Mouse (Mus musculus): ENCODE results near the gene Tmed1. TPM values are rescaled to one million over a fixed set of nuclear protein-coding genes. Genes with fewer than 3 reads are reported as not detected.

The Tmed1 gene
- polyA plus RNA-seq, 1 experiment from 2014 or later, result 103 TPM

DNA sequence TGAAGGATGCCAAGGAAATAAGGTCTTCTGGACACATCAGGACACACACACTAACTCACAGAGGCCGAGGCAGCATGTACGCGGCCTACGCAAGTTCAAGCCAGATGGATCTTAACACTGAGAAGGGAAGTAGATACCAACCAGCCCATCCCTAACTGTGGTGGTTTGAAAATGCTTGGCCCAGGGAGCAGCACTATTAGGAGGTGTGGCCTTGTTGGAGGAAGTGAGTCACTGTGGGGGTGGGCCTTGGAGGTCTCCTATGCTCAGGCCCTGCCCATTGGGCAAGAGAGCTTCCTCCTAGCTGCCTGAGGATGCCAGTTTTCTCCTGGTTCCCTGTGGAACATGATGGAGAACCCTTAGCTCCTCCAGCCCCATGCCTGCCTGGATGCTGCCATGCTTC is 3.4 kb upstream of the Tmed1 start:
- no peaks in the 10 kb centered on the region for H3K27me3 ChIP-seq (ENCODE audit: insufficient read depth, poor library complexity, severe bottlenecking)
- no peaks in the 10 kb centered on the region for H3K9me3 ChIP-seq
- H3K36me3 ChIP-seq, result peaks cover 7% of the 10 kb centered on the region
- 98% methylated on average over 4 of the region's 4 CpGs for WGBS
- H3K27ac ChIP-seq, result no peak overlapping the region
- DNase-seq (ENCODE audit: low spot score), result no peak
- peaks cover 18% of the 10 kb centered on the region for H3K4me1 ChIP-seq (replicated peaks)
- H3K4me3 ChIP-seq, result no peak overlapping the region

DNA sequence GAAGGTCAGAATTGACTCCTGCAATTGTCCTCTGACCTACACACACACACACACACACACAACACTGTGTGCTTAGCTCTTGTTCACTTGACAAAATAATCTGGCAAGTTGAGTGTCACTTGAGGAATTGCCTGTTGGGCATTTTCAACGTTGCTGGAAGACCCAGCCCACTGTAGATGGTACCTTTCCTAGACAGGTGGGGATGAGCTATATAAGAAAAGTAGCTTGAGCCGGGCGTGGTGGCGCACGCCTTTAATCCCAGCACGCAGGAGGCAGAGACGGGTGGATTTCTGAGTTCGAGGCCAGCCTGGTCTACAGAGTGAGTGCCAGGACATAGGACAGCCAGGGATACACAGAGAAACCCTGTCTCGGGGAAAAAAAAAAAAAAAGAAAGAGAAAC is 1.0 kb upstream of the Tmed1 start:
- Histone ChIP-seq H3K4me1 (replicated peaks) (peaks cover 18% of the 10 kb centered on the region), H3K27ac (peak overlapping the region; percentile 93), H3K9me3 (no peaks in the 10 kb centered on the region), H3K4me3 (peak overlapping the region; percentile 75), H3K27me3 (ENCODE audit: insufficient read depth, poor library complexity, severe bottlenecking) (no peaks in the 10 kb centered on the region), H3K36me3 (peaks cover 32% of the 10 kb centered on the region)
- 81% methylated on average over 9 of the region's 9 CpGs for WGBS
- no peak for DNase-seq (ENCODE audit: low spot score)

DNA sequence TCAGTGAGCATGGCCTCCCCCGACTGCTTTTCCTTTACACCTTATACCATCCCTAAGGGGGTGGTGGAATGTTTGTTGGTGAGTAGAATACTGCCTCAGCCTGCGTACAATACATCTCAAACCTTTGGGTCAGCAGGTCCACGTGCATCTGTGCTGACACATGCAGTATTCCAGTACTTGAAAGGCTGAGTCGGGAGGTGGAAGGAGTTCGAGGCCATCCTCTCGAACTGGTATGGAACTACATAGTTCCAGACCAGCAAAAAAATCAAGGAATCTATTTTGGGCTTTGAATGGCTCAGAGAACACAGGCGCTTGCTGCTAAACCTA is 600 bp upstream of the Tmed1 start:
- Histone ChIP-seq H3K27ac (peak overlapping the region; percentile 93), H3K4me1 (replicated peaks) (peaks cover 18% of the 10 kb centered on the region), H3K27me3 (ENCODE audit: insufficient read depth, poor library complexity, severe bottlenecking) (no peaks in the 10 kb centered on the region), H3K4me3 (peak overlapping the region; percentile 75), H3K9me3 (no peaks in the 10 kb centered on the region), H3K36me3 (peaks cover 36% of the 10 kb centered on the region)
- WGBS, result 6% methylated on average over 7 of the region's 7 CpGs
- DNase-seq (ENCODE audit: low spot score), result no peak

DNA sequence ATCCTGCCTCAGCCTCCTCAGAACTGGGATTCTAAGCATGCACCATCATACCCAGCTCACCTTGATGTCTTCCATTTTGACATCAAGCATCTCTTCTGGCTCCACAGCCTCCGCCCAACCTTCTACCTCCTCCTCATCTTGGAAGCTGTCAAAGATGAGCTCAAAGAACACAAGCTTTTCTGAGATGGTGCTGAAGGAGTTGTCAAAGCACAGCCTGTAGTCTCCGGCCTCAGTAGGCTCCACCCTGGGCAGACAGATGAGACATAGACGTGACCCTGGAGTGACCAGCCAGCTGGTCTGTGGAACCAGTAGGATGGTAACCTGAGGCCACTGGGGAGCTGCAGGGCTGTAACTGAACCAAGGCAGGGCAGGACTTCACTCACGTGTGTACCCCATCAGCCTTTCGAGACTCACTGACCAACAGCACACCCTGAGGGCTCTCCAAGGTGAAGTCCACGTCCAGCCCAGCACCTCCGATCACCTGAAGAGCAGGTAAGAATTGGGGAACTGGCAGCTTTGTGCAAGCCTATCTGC is 1.1 kb downstream of the Tmed1 start:
- no peak for DNase-seq (ENCODE audit: low spot score)
- Histone ChIP-seq H3K4me3 (peak overlapping the region; percentile 75), H3K27me3 (ENCODE audit: insufficient read depth, poor library complexity, severe bottlenecking) (no peaks in the 10 kb centered on the region), H3K9me3 (no peaks in the 10 kb centered on the region), H3K36me3 (peaks cover 53% of the 10 kb centered on the region), H3K27ac (0 out of 2 replicates have a peak overlapping the region, but pooled peaks have one; percentile 93), H3K4me1 (replicated peaks) (peaks cover 18% of the 10 kb centered on the region)
- 80% methylated on average over 7 of the region's 7 CpGs for WGBS

DNA sequence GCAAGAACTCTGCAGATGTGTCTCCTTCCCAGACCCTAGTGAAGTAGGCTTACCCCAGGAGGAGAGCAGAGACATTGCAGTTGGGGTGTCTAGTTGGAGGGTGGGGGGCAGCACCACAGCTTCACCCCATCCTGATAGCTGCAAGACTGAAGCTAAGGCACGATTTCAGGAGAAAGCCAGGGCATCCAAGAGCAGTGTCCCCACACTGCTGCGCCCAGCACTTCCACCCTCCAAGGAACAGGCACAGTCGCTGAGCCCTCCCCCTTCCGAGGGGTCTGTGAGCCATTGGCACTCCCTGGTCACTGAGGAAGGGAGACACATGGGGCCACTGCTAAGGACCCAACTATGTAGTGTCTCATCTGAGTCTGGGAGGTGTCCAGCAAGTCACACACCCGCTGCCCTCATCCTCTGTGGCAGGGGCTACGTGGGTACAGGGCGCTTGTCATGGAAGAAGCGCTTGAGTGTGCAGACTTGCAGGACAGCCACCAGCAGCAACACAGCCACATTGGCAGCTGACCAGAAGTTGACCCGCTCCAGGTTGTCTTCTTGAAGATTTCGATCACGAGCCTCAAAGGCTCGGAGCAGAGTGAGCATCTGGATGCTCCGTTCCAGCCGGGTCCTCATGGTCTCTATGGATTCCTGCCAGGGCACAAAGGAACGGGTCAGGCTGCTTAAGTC is 2.2 kb downstream of the Tmed1 start:
- H3K9me3 ChIP-seq, result no peaks in the 10 kb centered on the region
- H3K27ac ChIP-seq, result no peak overlapping the region
- peaks cover 63% of the 10 kb centered on the region for H3K36me3 ChIP-seq
- no peak for DNase-seq (ENCODE audit: low spot score)
- H3K4me1 ChIP-seq (replicated peaks), result peaks cover 18% of the 10 kb centered on the region
- H3K27me3 ChIP-seq (ENCODE audit: insufficient read depth, poor library complexity, severe bottlenecking), result no peaks in the 10 kb centered on the region
- H3K4me3 ChIP-seq, result no peak overlapping the region
- 93% methylated on average over 15 of the region's 15 CpGs for WGBS

DNA sequence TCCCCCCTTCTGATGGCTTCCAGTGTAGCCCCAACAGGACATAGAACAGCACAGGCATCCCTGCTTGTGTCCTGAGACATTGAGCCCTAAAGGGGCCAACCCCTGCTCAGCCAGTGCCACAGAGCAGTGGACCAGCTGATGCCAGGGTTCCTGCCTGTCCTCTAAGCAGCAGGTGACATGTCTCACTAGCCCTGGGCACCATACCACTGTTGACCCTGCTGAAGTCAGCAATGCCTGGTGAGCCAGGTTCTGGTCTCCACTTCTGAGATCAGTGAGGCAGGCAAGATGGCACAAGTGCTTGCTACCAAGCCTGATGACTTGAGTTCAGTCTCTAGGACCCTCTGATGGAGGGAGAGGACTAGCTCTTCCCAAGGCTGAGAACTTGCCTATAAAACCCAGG is 4.3 kb downstream of the Tmed1 start:
- Histone ChIP-seq H3K27ac (no peak overlapping the region), H3K9me3 (no peaks in the 10 kb centered on the region), H3K4me1 (replicated peaks) (peaks cover 13% of the 10 kb centered on the region), H3K27me3 (ENCODE audit: insufficient read depth, poor library complexity, severe bottlenecking) (no peaks in the 10 kb centered on the region), H3K36me3 (peaks cover 70% of the 10 kb centered on the region), H3K4me3 (no peak overlapping the region)
- DNase-seq (ENCODE audit: low spot score), result no peak

DNA sequence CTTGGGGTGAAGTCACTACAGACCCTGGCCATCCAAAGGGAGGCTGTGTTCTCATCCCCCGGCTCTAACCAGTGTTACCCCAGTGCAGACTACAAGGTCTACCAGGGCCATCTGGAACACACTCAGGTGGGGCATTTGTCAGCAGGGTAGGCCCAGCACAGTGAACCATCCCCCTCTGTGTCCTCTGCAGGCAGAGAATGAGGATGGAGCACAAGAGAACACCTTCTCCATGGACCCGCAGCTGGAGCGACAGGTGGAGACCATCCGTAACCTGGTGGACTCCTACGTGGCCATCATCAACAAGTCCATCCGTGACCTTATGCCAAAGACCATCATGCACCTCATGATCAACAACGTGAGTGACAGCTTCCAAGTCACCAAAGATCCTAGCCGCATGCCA is 6.7 kb downstream of the Tmed1 start:
- no peak for DNase-seq (ENCODE audit: low spot score)
- Histone ChIP-seq H3K36me3 (peaks cover 79% of the 10 kb centered on the region), H3K27ac (no peak overlapping the region), H3K27me3 (ENCODE audit: insufficient read depth, poor library complexity, severe bottlenecking) (no peaks in the 10 kb centered on the region), H3K9me3 (no peaks in the 10 kb centered on the region), H3K4me1 (replicated peaks) (no peaks in the 10 kb centered on the region), H3K4me3 (no peak overlapping the region)
- 95% methylated on average over 8 of the region's 8 CpGs for WGBS

DNA sequence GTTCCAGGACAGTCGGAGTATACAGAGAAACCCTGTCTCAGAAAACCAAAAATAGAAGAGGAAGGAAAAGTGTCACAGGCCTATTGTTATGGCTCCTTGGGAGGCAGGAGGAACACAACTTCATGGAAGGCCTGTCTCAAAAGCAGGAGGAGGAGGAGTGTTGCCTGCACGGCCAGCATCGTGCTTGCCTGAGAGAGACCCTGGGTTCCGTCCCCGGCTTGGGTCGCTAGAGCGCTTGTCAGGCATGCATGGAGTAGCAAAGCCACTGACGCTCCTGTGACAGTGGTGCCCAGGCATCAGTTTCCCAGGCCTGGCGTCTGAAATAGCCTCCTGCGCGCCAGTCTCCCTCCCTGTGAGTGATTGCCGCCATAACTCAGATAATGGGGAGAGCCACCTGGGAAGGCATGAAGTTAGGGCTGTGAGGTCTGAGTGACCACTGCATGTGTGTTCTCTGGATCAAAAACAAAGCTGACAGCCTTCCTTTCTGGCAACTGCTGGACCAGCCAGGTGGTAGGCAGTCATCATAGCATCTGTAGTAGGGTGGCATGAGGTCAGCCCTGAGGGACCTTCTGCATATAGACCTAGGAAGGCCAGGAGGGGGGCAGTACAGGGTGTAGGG is 11.7 kb downstream of the Tmed1 start:
- H3K27me3 ChIP-seq (ENCODE audit: insufficient read depth, poor library complexity, severe bottlenecking), result no peaks in the 10 kb centered on the region
- H3K9me3 ChIP-seq, result no peaks in the 10 kb centered on the region
- H3K4me1 ChIP-seq (replicated peaks), result peaks cover 6% of the 10 kb centered on the region; the same call in 1 of the 2 replicates
- DNase-seq (ENCODE audit: low spot score), result no peak
- peaks cover 72% of the 10 kb centered on the region for H3K36me3 ChIP-seq
- H3K27ac ChIP-seq, result peak overlapping the region; percentile 18; the same call in 1 of the 2 replicates
- WGBS, result 91% methylated on average over 12 of the region's 12 CpGs
- H3K4me3 ChIP-seq, result no peak overlapping the region

DNA sequence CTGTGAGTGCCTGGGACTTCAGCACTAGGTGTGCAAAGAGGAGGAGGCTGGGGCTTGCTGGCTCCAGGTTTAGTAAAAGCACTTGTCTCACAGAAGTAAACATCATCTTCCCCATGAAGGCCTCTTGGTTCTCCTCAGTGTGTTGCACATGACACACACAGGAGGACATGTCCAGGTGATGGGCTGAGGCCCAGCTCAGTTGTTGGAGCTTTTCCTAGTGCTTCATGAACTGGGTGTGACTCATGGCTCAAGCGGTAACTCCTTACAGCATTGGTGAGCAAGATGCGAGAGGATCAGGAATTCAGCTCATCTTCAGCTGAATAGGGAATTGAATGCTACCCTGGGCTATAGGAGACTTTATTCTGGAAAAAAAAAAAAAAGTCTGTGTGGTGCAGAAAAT is 12.4 kb downstream of the Tmed1 start:
- H3K9me3 ChIP-seq, result no peaks in the 10 kb centered on the region
- WGBS, result 90% methylated on average over 2 of the region's 2 CpGs
- DNase-seq (ENCODE audit: low spot score), result no peak
- no peak overlapping the region for H3K4me3 ChIP-seq
- H3K36me3 ChIP-seq, result peaks cover 68% of the 10 kb centered on the region
- 0 out of 2 replicates have a peak overlapping the region, but pooled peaks have one; percentile 70 for H3K27ac ChIP-seq
- no peaks in the 10 kb centered on the region for H3K27me3 ChIP-seq (ENCODE audit: insufficient read depth, poor library complexity, severe bottlenecking)
- peaks cover 6% of the 10 kb centered on the region; the same call in 1 of the 2 replicates for H3K4me1 ChIP-seq (replicated peaks)

DNA sequence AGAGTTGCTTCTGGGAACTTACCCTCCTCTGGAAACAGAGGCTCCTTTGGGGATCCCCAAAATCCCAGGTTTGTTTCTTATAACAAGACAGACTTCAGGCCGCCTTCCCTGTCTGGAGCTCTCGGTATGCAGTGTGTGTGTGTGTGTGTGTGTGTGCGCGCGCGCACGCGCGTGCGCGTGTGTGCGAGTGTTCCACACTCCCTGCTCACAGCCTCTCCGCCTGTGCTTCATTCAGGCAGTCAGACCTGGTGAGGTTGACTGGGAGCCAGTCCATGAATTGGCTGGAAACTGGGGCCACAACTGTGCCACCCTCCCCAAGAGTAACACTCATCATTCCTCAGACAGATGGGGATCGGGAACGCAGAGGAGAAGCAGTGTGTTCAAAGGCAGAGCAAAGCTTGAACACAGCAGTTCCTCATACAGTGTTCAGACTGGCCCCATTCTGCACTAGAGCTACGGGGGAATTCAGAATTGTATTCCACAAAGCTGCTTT is 13.0 kb downstream of the Tmed1 start:
- peaks cover 69% of the 10 kb centered on the region for H3K36me3 ChIP-seq
- H3K4me3 ChIP-seq, result 0 out of 2 replicates have a peak overlapping the region, but pooled peaks have one; percentile 0
- peak overlapping the region; percentile 70 for H3K27ac ChIP-seq
- H3K9me3 ChIP-seq, result no peaks in the 10 kb centered on the region
- peaks cover 6% of the 10 kb centered on the region; the same call in 1 of the 2 replicates for H3K4me1 ChIP-seq (replicated peaks)
- DNase-seq (ENCODE audit: low spot score), result no peak
- no peaks in the 10 kb centered on the region for H3K27me3 ChIP-seq (ENCODE audit: insufficient read depth, poor library complexity, severe bottlenecking)
- 83% methylated on average over 16 of the region's 16 CpGs for WGBS

DNA sequence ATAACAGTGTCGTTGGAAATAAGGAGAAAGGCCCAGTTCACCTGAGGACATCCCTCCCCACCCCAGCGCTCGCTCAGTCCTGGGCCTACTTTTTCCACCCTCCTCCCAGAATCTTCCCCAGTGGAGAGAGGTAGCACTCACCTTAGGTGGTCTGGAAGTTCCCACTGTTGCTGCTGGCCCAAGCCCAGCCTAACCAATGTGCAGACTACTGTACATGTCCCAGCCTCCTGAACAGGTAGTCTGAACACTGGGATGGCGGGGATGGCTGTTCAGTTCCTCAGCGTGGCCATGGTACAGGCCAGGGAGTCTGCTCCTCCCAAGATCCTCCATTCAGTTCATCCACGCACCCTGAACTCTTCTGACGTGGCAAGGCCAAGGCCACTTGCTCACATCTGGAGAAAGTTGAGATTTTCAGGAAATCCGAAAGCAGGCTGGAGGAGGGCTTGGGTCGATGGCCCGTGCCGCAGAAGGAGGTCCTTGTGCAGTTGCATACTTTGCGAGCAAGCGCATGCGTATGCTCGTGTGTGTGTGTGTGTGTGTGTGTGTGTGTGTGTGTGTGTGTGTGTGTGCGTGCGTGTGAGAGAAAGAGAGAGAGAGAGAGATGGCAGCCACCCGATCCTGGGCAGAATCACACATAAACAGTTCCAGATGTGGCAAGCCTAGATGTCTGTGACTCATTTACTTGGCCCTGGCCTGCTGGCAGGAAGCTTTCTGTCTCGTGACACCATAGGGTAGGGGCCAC is 13.6 kb downstream of the Tmed1 start:
- peak overlapping the region; percentile 70 for H3K27ac ChIP-seq
- DNase-seq (ENCODE audit: low spot score), result peak; percentile 77
- H3K4me3 ChIP-seq, result peak overlapping the region; percentile 23; the same call in 1 of the 2 replicates
- H3K4me1 ChIP-seq (replicated peaks), result peaks cover 6% of the 10 kb centered on the region; the same call in 1 of the 2 replicates
- no peaks in the 10 kb centered on the region for H3K9me3 ChIP-seq
- H3K27me3 ChIP-seq (ENCODE audit: insufficient read depth, poor library complexity, severe bottlenecking), result no peaks in the 10 kb centered on the region
- 71% methylated on average over 19 of the region's 19 CpGs for WGBS
- peaks cover 76% of the 10 kb centered on the region for H3K36me3 ChIP-seq

DNA sequence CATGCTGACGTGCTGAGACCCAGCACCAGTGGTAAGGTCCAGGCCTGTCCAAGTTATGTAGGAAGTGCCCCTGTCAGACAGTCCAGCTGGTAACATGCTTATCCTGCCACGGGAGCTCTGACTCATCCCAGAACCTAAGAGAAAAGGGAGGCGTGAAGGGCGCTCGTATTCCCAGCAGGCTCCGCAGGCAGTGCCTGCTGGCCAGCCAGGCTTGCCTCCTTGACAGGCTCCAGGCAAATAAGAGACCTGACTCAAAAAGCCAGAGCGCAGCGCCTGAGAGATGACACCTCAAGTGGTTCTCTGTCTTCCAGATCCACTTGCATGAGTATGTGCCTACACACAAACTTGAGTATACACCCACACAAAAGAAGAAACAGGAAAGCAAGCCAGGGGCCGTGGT is 15.3 kb downstream of the Tmed1 start:
- DNase-seq (ENCODE audit: low spot score), result no peak
- no peaks in the 10 kb centered on the region for H3K9me3 ChIP-seq
- H3K36me3 ChIP-seq, result peaks cover 84% of the 10 kb centered on the region
- H3K4me1 ChIP-seq (replicated peaks), result peaks cover 6% of the 10 kb centered on the region; the same call in 1 of the 2 replicates
- no peak overlapping the region for H3K4me3 ChIP-seq
- H3K27ac ChIP-seq, result no peak overlapping the region
- no peaks in the 10 kb centered on the region for H3K27me3 ChIP-seq (ENCODE audit: insufficient read depth, poor library complexity, severe bottlenecking)
- WGBS, result 89% methylated on average over 9 of the region's 9 CpGs
